Mouse (Mus musculus): ENCODE measurements around the gene Ghr.

- TF ChIP-seq CTCF (IDR thresholded peaks at IDR 0.05) = no peak
- no peak for TF ChIP-seq EP300 (IDR thresholded peaks at IDR 0.05)
Observed at GRCm38 (mm10) chr15:3423177-3423576, 160.1 kb downstream of the Ghr start.

All from lung, postnatal 0 days (tissue).